Mouse (Mus musculus): ENCODE results near the gene Itpkb. TPM values are rescaled to one million over a fixed set of nuclear protein-coding genes. Genes with fewer than 3 reads are reported as not detected.

Gene Itpkb
- total RNA-seq, 2 experiments from 2014 or later, result 15.4 to 16.5 TPM

DNA sequence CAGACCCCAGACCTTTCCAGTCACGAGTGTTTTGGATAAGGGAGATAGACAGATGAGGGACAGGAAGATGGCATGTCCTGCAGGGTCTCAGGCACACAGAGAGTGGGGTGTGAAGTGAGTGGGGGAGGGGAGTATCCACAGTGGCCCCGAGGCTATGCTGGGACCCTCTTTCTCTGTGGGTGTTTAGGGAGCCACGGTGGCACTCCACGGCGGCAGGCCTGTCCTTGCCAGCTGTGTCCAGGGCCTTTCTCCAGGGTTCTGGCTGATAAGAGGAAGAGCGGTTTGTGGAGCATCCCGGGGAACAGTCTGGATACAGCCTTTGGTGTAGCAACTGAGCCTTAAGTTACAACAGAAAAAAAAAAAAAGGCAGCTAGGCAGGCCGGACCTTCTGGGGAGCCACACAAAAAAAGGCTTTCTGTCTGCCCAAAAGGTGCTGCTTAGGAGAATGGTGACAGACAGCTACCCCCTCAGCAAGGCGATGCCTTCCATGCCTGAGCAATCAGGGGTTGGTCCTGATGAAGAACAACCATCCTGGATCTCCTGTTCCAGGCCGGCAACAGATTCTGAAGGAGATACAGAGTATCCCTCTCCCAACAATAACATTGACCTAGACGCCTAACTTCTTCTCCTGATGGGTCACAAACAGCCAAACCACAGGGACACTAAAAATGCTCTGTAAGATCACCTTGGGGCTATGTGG is 76.2 kb downstream of the Itpkb start:
- no peak for DNase-seq (ENCODE audit: low spot score in 2 of 2)
- intact Hi-C loops (cut with DNase I), result loop anchor here (1.0 to 5.0 kb wide), 2 partner anchors 74 to 138 kb away; partner anchors contain the start of gene Itpkb

DNA sequence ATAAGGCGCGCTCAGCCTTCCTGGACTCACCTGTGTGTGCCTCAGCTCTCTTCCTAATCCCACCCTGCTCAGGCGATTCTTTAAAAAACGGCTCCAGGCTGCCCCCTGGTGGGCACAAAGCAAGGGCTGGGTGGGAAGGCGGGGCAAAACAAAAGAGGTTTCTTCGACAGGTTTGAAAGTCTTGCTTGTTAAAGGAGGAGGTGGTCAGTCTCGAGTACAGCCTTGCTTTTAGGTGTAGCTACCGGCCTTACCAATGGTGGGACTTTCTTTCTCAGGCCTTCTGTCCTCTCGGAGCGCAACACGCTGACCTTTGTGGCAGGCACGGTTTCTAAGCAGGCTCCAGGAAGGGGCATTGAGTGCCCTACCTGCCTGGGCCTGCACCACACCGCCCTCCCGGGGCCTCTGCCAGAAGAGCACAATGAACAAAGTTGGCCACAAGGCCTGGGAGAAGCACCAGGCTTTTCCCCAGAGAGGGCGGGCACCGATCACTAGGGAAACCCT is 76.9 kb downstream of the Itpkb start:
- DNase-seq (ENCODE audit: low spot score in 2 of 2), result no peak
- intact Hi-C loops (cut with DNase I), result loop anchor here (1.0 to 5.0 kb wide), 2 partner anchors 75 to 139 kb away; partner anchors contain the start of gene Itpkb

GRCm38 (mm10) chr1:180407727-180408719 is 77.7 kb downstream of the Itpkb start:
- no peak for DNase-seq (ENCODE audit: low spot score in 2 of 2)

DNA sequence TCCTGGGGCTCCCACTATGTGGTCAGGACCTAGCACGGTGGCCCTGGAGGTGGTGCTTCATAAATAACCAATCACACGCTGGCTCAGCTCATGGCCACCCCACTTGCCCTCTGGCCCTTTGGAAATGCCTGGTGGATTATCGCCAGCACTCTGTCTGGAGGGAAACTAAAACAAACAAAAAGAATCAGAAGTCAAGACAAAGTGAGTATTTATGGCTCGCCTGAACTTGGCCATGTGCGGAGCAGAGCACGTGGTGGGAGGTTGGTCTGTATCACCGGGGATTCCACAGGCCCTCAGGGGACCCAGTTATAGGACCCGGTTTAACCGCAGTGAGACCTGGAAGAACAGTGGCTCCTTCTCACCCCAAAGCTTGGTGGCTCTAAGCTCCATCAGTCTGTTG is 78.5 kb downstream of the Itpkb start:
- intact Hi-C loops (cut with DNase I), result loop anchor here (5.0 kb wide), 1 partner anchor 77 kb away; the partner anchor contains the start of gene Itpkb
- DNase-seq (ENCODE audit: low spot score in 2 of 2), result no peak

More at GRCm38 (mm10) chr1:180407727-180408719, 77.7 kb downstream of the Itpkb start:
- intact Hi-C loops (cut with DNase I), result loop anchor here (1.0 to 5.0 kb wide), 2 partner anchors 76 to 140 kb away; partner anchors contain the start of gene Itpkb

- intact Hi-C loops (cut with DNase I), result loop anchor here (5.0 kb wide), 1 partner anchor 77 kb away; the partner anchor contains the start of gene Itpkb
- DNase-seq (ENCODE audit: low spot score in 2 of 2), result no peak
Observed at GRCm38 (mm10) chr1:180409771-180410170, 79.5 kb downstream of the Itpkb start.

GRCm38 (mm10) chr1:180410306-180410705 is 80.0 kb downstream of the Itpkb start:
- no peak for DNase-seq (ENCODE audit: low spot score in 2 of 2)
- intact Hi-C loops (cut with DNase I), result no loop called here

DNA sequence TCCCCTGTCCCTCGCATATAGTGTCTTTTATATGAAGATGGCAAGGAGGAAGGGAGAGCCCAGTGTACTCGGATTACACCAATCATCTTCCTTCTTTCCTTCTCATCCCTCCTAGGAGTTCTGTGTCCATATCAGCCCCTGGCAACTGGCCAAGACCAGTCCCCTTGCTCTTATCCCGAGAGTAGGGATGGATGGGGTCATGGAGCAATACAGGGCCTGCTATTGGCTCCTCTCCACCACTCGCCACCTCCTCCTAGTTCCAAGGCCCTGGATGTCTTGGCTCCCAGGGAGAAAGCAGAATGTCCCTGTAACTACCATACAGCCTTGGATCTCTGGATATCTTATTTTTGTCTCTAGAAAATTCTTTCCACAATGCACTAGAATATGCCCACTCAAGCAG is 84.8 kb downstream of the Itpkb start:
- intact Hi-C loops (cut with DNase I), result no loop called here
- DNase-seq (ENCODE audit: low spot score in 2 of 2), result no peak

DNA sequence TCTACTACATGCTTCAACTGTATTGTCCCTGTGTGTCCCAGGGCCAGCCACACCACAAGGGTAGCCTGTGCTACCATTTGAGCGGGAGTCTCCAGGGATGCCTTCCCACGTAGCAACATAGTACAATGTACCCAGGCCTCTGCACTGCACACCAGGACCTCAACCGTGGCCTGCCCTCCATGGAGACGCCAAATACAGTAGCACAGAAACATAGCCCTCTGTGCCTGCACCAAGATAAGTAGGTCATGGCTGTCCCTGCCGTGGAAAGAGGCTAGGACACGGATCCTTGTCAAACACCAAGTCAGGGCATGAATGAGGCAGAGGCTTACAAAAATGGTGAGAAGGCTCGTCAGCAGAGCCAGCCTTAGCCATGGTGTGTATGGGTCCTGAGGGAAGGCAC is 85.6 kb downstream of the Itpkb start:
- DNase-seq (ENCODE audit: low spot score in 2 of 2), result no peak
- intact Hi-C loops (cut with DNase I), result no loop called here

GRCm38 (mm10) chr1:180417118-180417517 is 86.8 kb downstream of the Itpkb start:
- DNase-seq (ENCODE audit: low spot score in 2 of 2), result no peak
- intact Hi-C loops (cut with DNase I), result no loop called here

GRCm38 (mm10) chr1:180419059-180419458 is 88.8 kb downstream of the Itpkb start:
- no peak for DNase-seq (ENCODE audit: low spot score in 2 of 2)
- intact Hi-C loops (cut with DNase I), result no loop called here

GRCm38 (mm10) chr1:180420496-180421164 is 90.3 kb downstream of the Itpkb start:
- intact Hi-C loops (cut with DNase I), result loop anchor here (10.0 kb wide), 1 partner anchor 246 kb away; no protein-coding TSS in a partner anchor
- peak in 1 of 2 experiments; percentile 63 for DNase-seq (ENCODE audit: low spot score in 2 of 2)

- intact Hi-C loops (cut with DNase I), result loop anchor here (10.0 kb wide), 1 partner anchor 247 kb away; no protein-coding TSS in a partner anchor
- DNase-seq (ENCODE audit: low spot score in 2 of 2), result no peak
Observed at GRCm38 (mm10) chr1:180421165-180421909, 91.1 kb downstream of the Itpkb start.

- peak; percentile 74 to 81 for DNase-seq (ENCODE audit: low spot score in 2 of 2)
- intact Hi-C loops (cut with DNase I), result loop anchor here (2.0 to 10.0 kb wide), 2 partner anchors 153 to 247 kb away; no protein-coding TSS in a partner anchor
Observed at GRCm38 (mm10) chr1:180422076-180422828, 92.0 kb downstream of the Itpkb start.

DNA sequence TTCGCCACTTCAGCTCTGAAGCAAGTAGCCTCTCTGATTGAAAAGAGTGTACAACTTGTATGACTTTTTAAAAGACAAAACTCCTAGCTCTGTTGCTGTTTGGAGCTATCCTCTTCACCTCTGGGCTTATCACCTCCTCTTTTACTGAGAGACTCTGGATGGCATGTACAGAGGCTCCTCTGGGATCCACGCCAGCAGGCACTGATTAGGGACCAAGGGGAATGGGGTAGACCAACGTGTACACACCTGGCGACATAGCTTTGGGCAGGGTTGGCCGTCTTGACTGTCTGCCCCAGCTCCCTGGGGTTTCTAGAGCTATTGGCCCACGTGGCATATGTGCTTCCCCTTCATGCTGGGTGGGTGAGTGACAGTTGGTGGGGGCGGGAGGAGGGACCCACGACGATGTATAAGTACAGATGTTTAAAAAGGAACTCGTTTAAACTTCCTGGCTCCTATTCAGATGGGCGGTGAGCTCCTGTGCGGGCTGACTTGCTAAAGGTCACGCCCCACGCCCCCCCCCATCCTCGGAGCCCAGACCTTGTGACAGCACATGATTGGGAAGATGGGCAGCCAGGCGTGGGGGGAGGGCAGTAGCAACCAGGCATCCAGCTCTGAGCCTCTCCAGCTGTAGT is 92.8 kb downstream of the Itpkb start:
- no peak for DNase-seq (ENCODE audit: low spot score in 2 of 2)
- intact Hi-C loops (cut with DNase I), result loop anchor here (2.0 to 10.0 kb wide), 2 partner anchors 154 to 248 kb away; no protein-coding TSS in a partner anchor

GRCm38 (mm10) chr1:180423931-180424330 is 93.6 kb downstream of the Itpkb start:
- intact Hi-C loops (cut with DNase I), result loop anchor here (2.0 to 10.0 kb wide), 2 partner anchors 155 to 249 kb away; no protein-coding TSS in a partner anchor
- no peak for DNase-seq (ENCODE audit: low spot score in 2 of 2)

DNA sequence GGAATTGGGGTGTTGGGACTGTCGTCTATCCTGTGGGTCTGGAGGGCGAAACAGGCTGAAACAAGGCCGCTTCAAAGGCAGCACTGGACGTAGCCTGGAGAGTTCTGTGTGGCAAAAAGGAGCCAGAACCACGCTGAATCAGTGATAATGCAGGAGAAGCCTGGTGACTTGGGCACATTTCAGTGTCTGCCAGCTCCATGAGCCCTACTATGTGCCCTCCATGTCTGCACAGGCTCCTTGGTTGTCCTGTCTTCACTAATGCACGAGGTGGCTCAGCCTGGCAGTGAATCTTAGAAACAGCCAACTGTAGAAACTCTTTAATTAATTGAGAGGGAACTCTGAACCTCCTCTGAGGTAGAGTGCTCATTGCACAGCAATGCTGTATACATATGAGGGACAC is 96.1 kb downstream of the Itpkb start:
- intact Hi-C loops (cut with DNase I), result loop anchor here (5.0 to 10.0 kb wide), 2 partner anchors 141 to 252 kb away; partner anchors contain the start of gene Parp1
- no peak for DNase-seq (ENCODE audit: low spot score in 2 of 2)

DNA sequence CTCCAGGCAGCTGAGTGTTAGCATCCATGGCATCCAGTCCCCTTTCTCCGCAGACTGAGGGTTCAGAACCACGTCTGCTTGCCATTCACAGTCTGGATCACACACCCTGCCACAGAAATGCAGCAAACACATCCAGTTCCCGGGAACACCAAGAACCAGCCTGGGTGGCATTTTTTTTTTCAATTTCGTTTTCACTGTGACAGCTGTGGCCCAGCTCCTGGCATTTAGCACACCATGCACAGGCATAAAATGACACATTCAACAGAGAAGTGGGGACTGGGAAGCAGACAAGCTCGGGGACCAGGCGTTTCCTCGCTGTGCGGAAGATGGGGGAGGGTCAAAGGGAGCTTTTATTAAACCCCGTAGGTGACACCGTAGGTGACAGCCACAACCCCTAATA is 97.4 kb downstream of the Itpkb start:
- intact Hi-C loops (cut with DNase I), result loop anchor here (5.0 to 10.0 kb wide), 2 partner anchors 140 to 253 kb away; partner anchors contain the start of gene Parp1
- peak; percentile 64 to 82 for DNase-seq (ENCODE audit: low spot score in 2 of 2)

Measured in left cerebral cortex, postnatal 25 days (tissue).